In genomic region chr10:7662471-7663141, GRCm38 (mm10) we compare ENCODE assay signal across 8 mouse cellular contexts. TPM values are rescaled to one million over a fixed set of nuclear protein-coding genes. Genes with fewer than 3 reads are reported as not detected.
DNase-seq lines count a peak whose midpoint lies in the region; ATAC-seq and TF ChIP-seq lines count a peak whose summit lies in the region.

No protein-coding gene starts in this region.

- H3K4me3 ChIP-seq in kidney, postnatal 0 days (replicated peaks; ENCODE audit: low read depth, low read length) = peak overlapping the region; percentile 74
- peak overlapping the region; percentile 95 for H3K4me3 ChIP-seq in embryonic facial prominence, embryonic 10.5 days
- peak overlapping the region; percentile 92 for H3K4me3 ChIP-seq in hindbrain, postnatal 0 days (ENCODE audit: low read length)
- peak overlapping the region; percentile 100 for H3K4me3 ChIP-seq in megakaryocyte, embryonic 14.5 days (replicated peaks)
- peak overlapping the region; percentile 97 for H3K4me3 ChIP-seq in stomach, embryonic 16.5 days (replicated peaks; ENCODE audit: low read length)

- no peaks in the 10 kb centered on the region for H3K27me3 ChIP-seq in kidney, postnatal 0 days (ENCODE audit: insufficient read depth, low read length)
- no peaks in the 10 kb centered on the region for H3K27me3 ChIP-seq in embryonic facial prominence, embryonic 10.5 days (replicated peaks; ENCODE audit: low read depth, poor library complexity, severe bottlenecking)
- H3K27me3 ChIP-seq in hindbrain, postnatal 0 days (ENCODE audit: insufficient read depth, low read length) = no peaks in the 10 kb centered on the region
- no peaks in the 10 kb centered on the region for H3K27me3 ChIP-seq in megakaryocyte, embryonic 14.5 days (replicated peaks)
- H3K27me3 ChIP-seq in stomach, embryonic 16.5 days (ENCODE audit: control insufficient read depth, insufficient read depth, low read length) = no peaks in the 10 kb centered on the region

- no peaks in the 10 kb centered on the region for H3K9me3 ChIP-seq in kidney, postnatal 0 days (replicated peaks; ENCODE audit: low read length)
- no peaks in the 10 kb centered on the region for H3K9me3 ChIP-seq in embryonic facial prominence, embryonic 10.5 days
- no peaks in the 10 kb centered on the region for H3K9me3 ChIP-seq in hindbrain, postnatal 0 days (ENCODE audit: low read length)
- no peaks in the 10 kb centered on the region for H3K9me3 ChIP-seq in megakaryocyte, embryonic 14.5 days
- H3K9me3 ChIP-seq in stomach, embryonic 16.5 days (replicated peaks; ENCODE audit: control insufficient read depth, low read length) = no peaks in the 10 kb centered on the region

- WGBS in kidney, postnatal 0 days = under 1% methylated on average over 44 of the region's 44 CpGs
- WGBS in embryonic facial prominence, embryonic 10.5 days = under 1% methylated on average over 44 of the region's 44 CpGs
- WGBS in hindbrain, postnatal 0 days = under 1% methylated on average over 44 of the region's 44 CpGs
- under 1% methylated on average over 44 of the region's 44 CpGs for WGBS in stomach, embryonic 16.5 days

- peak overlapping the region; percentile 91 for H3K9ac ChIP-seq in kidney, postnatal 0 days (ENCODE audit: low read depth, low read length)
- peak overlapping the region; percentile 86 for H3K9ac ChIP-seq in hindbrain, postnatal 0 days (replicated peaks; ENCODE audit: low read length)
- peak overlapping the region; percentile 84 for H3K9ac ChIP-seq in stomach, embryonic 16.5 days (ENCODE audit: low read length)

- H3K36me3 ChIP-seq in kidney, postnatal 0 days (ENCODE audit: insufficient read depth, low read length) = no peaks in the 10 kb centered on the region
- peaks cover 2% of the 10 kb centered on the region; the same call in 1 of the 2 replicates for H3K36me3 ChIP-seq in embryonic facial prominence, embryonic 10.5 days (replicated peaks)
- no peaks in the 10 kb centered on the region for H3K36me3 ChIP-seq in hindbrain, postnatal 0 days (ENCODE audit: insufficient read depth, low read length)
- H3K36me3 ChIP-seq in megakaryocyte, embryonic 14.5 days (replicated peaks; ENCODE audit: low read length) = peaks cover 16% of the 10 kb centered on the region
- no peaks in the 10 kb centered on the region for H3K36me3 ChIP-seq in stomach, embryonic 16.5 days (ENCODE audit: control insufficient read depth, insufficient read depth, low read length)

- peak; percentile 57 for DNase-seq in kidney, postnatal 0 days (ENCODE audit: low spot score)
- DNase-seq in kidney, postnatal 4 days = no peak
- DNase-seq in MEL-GATA-1-ER (ENCODE audit: extremely low read depth, low read depth) = peak; percentile 77
- peak; percentile 82 for DNase-seq in embryonic facial prominence, embryonic 10.5 days (ENCODE audit: low spot score)
- peak; percentile 75 for DNase-seq in hindbrain, postnatal 0 days (ENCODE audit: low spot score)
- DNase-seq in kidney, postnatal 25 days = no peak

- peak overlapping the region; percentile 90 for H3K4me2 ChIP-seq in kidney, postnatal 0 days (ENCODE audit: low read length)
- H3K4me2 ChIP-seq in hindbrain, postnatal 0 days (ENCODE audit: low read depth, low read length) = peak overlapping the region; percentile 87
- H3K4me2 ChIP-seq in stomach, embryonic 16.5 days (ENCODE audit: low read depth, low read length) = peak overlapping the region; percentile 81

- ATAC-seq in kidney, postnatal 0 days (replicated peaks; ENCODE audit: low FRiP score, low read depth) = peak; percentile 86
- peak; percentile 84 for ATAC-seq in hindbrain, postnatal 0 days
- ATAC-seq in stomach, embryonic 16.5 days (ENCODE audit: insufficient read depth, low FRiP score) = peak; percentile 80

- no peak for TF ChIP-seq CTCF in kidney, postnatal 0 days (IDR thresholded peaks at IDR 0.05; ENCODE audit: low read depth)
- no peak for TF ChIP-seq CTCF in hindbrain, postnatal 0 days (IDR thresholded peaks at IDR 0.05; ENCODE audit: low read depth)

- no peaks in the 10 kb centered on the region for H3K4me1 ChIP-seq in kidney, postnatal 0 days (replicated peaks; ENCODE audit: insufficient read depth, low read length)
- H3K4me1 ChIP-seq in embryonic facial prominence, embryonic 10.5 days = peaks cover 13% of the 10 kb centered on the region
- H3K4me1 ChIP-seq in hindbrain, postnatal 0 days (ENCODE audit: insufficient read depth, low read length) = no peaks in the 10 kb centered on the region
- peaks cover 42% of the 10 kb centered on the region for H3K4me1 ChIP-seq in megakaryocyte, embryonic 14.5 days
- peaks cover 10% of the 10 kb centered on the region for H3K4me1 ChIP-seq in stomach, embryonic 16.5 days (ENCODE audit: control insufficient read depth, insufficient read depth, low read length)

- peak overlapping the region; percentile 97 for H3K27ac ChIP-seq in kidney, postnatal 0 days
- H3K27ac ChIP-seq in embryonic facial prominence, embryonic 10.5 days (replicated peaks) = peak overlapping the region; percentile 95
- peak overlapping the region; percentile 97 for H3K27ac ChIP-seq in hindbrain, postnatal 0 days
- peak overlapping the region; percentile 92 for H3K27ac ChIP-seq in stomach, embryonic 16.5 days (ENCODE audit: low read length)

RNA-seq across cellular contexts. Expression of gene Nup43, which starts 4.7 kb away (rescaled TPM):
- 32.7 and 36.1 TPM in 2 replicates for polyA plus RNA-seq in kidney, postnatal 0 days (2015; fragmentation: Nextera tagmentation; extraction: Ambion mirVana)
- polyA plus RNA-seq in embryonic facial prominence, embryonic 10.5 days (2016; fragmentation: Nextera tagmentation; extraction: Ambion mirVana) = 95.4 and 95.9 TPM in 2 replicates
- total RNA-seq in hindbrain, postnatal 0 days (2014; rRNA removed) = 10.2 and 11.6 TPM in 2 replicates
- polyA plus RNA-seq in hindbrain, postnatal 0 days (2015; fragmentation: Nextera tagmentation; extraction: Ambion mirVana) = 20.2 and 20.9 TPM in 2 replicates
- 0.50 TPM in 1 of 2 replicates, not detected in the other for polyA plus RNA-seq in megakaryocyte, embryonic 14.5 days (2012; ENCODE audit: insufficient read depth, low replicate concordance)
- 34.2 and 34.5 TPM in 2 replicates for polyA plus RNA-seq in stomach, embryonic 16.5 days (2015; fragmentation: Nextera tagmentation; extraction: Ambion mirVana)

RNA-seq across cellular contexts. Expression of gene Pcmt1, which starts 18.3 kb away (rescaled TPM):
- polyA plus RNA-seq in kidney, postnatal 0 days (2015; fragmentation: Nextera tagmentation; extraction: Ambion mirVana) = 94.2 and 106 TPM in 2 replicates
- 120 and 126 TPM in 2 replicates for polyA plus RNA-seq in embryonic facial prominence, embryonic 10.5 days (2016; fragmentation: Nextera tagmentation; extraction: Ambion mirVana)
- total RNA-seq in hindbrain, postnatal 0 days (2014; rRNA removed) = 65.7 and 72.7 TPM in 2 replicates
- polyA plus RNA-seq in hindbrain, postnatal 0 days (2015; fragmentation: Nextera tagmentation; extraction: Ambion mirVana) = 188 and 202 TPM in 2 replicates
- 15.2 and 46.3 TPM in 2 replicates for polyA plus RNA-seq in megakaryocyte, embryonic 14.5 days (2012; ENCODE audit: insufficient read depth, low replicate concordance)
- 105 and 110 TPM in 2 replicates for polyA plus RNA-seq in stomach, embryonic 16.5 days (2015; fragmentation: Nextera tagmentation; extraction: Ambion mirVana)

RNA-seq across cellular contexts. Expression of gene Lats1, which starts 18.4 kb away (rescaled TPM):
- 7.3 TPM in 2 replicates for polyA plus RNA-seq in kidney, postnatal 0 days (2015; fragmentation: Nextera tagmentation; extraction: Ambion mirVana)
- polyA plus RNA-seq in embryonic facial prominence, embryonic 10.5 days (2016; fragmentation: Nextera tagmentation; extraction: Ambion mirVana) = 7.7 and 8.2 TPM in 2 replicates
- 39.2 and 41.0 TPM in 2 replicates for total RNA-seq in hindbrain, postnatal 0 days (2014; rRNA removed)
- 5.7 and 7.1 TPM in 2 replicates for polyA plus RNA-seq in hindbrain, postnatal 0 days (2015; fragmentation: Nextera tagmentation; extraction: Ambion mirVana)
- polyA plus RNA-seq in megakaryocyte, embryonic 14.5 days (2012; ENCODE audit: insufficient read depth, low replicate concordance) = 0.89 and 0.95 TPM in 2 replicates
- polyA plus RNA-seq in stomach, embryonic 16.5 days (2015; fragmentation: Nextera tagmentation; extraction: Ambion mirVana) = 9.4 TPM in 2 replicates

Comparison
In these comparisons a context has a peak if more than half of its experiments do, and no peak if none do; other contexts are left out.
1. DNase-seq: peak in kidney, postnatal 0 days (single experiment), MEL-GATA-1-ER (single experiment), embryonic facial prominence, embryonic 10.5 days (single experiment) and hindbrain, postnatal 0 days (single experiment); none in kidney, postnatal 4 days (0 of 2) and kidney, postnatal 25 days (0 of 2).
2. RNA of gene Nup43, which starts 4.7 kb away (polyA plus RNA-seq): 95.4 to 95.9 TPM in embryonic facial prominence, embryonic 10.5 days, 34.2 to 34.5 TPM in stomach, embryonic 16.5 days, 32.7 to 36.1 TPM in kidney, postnatal 0 days and 20.2 to 20.9 TPM in hindbrain, postnatal 0 days; 0.50 TPM in megakaryocyte, embryonic 14.5 days; every median in the first group is over 10 times any median in the second.
3. Peak in every context shown above with its lines, with median percentiles within 50 percentile points of each other: ATAC-seq, H3K27ac ChIP-seq, H3K4me2 ChIP-seq, H3K4me3 ChIP-seq and H3K9ac ChIP-seq.